Mouse (Mus musculus) CD8-positive naive resting alpha-beta T cell, adult 2 months (primary cell): Measurements from ENCODE around the gene 4930452B06Rik.

ENCODE experiments used
- DNase-seq, 2 experiments: peaks; one replicate each; pipeline ENCODE4 v3.0.0; 2022; ENCODE audit warnings: low read depth in 2 of 2, low spot score in 2 of 2

Gene 4930452B06Rik

DNA sequence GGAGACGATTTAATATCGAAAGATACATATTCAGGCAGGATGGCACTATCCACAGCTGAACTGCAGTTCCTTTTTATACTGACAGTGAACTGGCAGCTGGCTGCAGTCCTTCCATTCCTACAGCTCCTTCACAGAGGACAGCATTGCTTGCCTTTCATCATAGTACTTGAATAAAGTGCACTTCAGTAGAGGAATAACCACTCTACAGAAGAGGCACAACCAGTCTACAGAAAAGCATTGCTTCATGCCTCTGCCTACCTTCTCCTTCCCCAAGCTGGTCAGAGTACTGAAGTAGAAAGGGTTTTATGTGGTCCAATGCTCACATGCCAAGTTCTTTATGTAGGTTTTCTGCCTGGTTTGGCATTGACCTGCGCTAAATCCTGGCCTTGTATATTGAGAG lies 130.0 kb downstream of the 4930452B06Rik start:
- DNase-seq = no peak

DNA sequence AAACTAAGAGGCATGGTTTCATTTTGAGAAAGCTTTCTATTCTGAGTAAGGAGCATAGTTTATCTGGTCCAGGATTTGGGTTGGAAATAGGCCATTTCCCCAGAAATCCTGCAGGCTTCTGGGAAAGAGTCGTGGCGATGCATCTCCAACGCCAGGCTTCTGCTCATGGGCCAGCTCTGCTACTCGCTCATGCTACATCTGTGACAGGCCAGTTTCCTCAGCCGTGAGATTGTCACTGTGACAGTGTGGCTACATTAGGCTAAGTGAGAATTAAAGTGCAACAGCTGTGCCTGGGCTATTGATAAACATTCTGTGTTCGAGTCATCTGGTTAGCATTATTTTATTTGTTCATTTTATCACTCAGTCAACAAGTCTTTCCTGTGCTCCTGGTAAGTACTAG lies 140.8 kb downstream of the 4930452B06Rik start:
- DNase-seq = no peak

DNA sequence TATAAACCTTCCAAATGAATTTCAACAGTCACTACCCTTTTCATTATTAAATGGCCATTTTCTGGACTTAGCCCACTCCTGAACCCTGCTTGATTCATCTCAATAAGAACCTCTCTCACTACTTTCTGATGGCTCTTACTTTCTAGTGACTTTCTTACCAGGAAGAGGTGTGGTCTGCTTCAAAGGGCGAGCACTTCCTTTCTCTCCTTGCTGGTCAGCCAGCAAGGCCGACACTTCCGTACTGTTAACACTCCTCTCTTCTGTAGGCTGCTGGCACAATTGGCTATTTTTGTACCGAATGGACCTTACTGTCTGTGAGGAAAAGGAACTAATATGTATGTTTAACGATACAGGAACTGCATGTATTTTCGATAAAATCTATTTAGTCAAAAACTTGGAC lies 148.4 kb downstream of the 4930452B06Rik start:
- DNase-seq = no peak

DNA sequence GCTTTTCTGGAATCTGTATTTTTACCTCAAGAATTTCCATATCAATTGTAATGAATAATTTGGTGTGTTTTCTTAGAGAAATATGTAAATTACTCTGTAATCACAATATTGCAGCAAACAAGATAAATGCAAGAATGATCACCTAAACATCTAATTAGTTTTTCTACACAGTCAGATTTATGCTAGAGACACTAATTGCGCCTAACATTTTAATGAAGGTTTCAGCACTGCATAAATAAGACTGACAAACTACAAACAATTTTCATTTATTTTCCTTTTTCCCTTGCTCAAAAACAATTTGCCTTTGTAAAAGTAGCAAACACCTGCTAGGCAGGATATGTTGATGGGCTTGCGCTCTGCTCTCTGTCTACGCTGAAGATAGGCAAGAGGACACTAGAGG lies 152.0 kb downstream of the 4930452B06Rik start:
- no peak for DNase-seq

DNA sequence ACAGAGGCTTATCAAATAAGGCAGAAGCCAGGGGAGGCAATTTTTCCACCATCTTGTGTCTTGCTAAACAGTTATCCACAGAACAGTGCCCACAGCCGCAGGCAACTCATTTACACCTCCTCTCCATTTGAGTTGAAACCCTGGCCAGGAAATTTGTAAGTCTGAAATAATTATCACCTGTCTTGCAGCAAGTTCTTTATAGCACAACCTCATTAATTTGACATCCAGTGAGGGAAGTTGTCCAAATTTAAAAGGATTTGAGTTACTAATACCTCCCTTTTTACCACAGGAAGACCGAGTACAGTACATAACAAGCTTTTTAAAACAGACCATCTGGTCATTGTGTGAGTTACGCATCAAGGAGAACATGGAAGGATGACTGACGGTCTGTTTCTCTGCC lies 154.8 kb downstream of the 4930452B06Rik start:
- DNase-seq = no peak

DNA sequence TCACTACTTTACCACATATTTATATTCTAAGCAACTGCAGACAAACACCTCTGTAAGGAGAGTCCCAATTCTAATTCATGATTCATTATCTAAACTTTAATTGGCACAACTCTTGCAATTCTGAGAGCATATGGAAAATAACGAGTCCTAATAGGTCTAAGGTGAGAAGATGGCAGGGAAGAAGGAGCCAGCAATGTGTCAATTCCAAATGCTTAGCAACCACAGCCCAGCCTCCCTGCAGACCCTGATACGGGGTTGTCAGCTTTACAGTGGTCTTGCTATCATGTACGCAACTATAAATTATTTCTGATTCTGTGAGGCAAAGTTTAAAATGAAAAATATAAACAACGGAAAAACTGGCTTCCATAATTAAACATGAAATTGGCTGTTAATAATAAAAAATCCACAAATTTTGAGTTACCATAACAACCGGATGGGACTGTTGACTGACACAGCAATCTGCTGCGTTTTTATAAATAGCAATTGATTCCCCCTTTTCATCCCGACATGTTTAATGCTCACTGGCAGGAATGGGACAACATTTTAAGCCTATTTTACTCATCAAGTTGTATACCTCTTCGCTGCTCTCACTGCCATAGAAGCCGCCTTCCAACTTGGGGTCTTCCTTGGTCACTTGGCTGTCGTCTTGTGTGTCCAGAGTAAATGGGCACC lies 155.6 kb downstream of the 4930452B06Rik start:
- no peak for DNase-seq

DNA sequence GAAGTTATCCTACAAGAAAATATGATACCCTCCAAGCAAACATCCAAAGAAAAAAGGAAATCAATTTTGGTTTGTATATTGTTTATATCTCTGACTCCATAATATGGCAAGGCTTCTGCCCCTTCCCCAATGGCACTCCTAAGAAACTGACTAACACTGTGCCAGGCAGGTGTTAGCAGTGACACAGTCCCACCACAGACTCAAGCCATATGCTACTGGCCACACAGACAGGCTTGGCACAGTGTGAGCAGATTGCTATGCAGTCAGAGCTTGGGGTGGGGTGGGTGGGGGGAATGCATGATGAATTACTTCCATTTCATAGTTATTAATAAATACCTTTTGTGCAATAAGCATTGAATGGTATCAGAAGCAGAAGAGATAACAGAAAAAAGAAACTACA lies 157.4 kb downstream of the 4930452B06Rik start:
- no peak for DNase-seq

DNA sequence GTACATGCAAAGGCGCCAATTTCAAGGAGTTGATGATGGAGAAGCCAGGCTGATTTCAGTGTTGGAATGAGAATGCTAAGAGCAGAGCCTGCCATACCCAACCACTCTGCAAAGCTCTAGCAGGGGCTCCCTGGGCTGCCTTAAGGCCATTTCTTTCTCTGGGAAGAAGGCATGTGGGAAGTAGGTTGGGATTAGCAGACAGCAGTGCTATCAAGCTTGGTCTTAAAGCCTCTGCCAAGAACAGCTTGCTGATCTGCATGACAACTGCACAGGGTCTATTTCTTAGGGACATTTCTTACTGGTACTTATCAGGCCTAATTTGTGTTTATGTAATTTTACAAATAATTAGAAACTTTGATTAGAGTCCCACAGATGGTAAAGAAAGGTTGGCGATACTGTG lies 161.8 kb downstream of the 4930452B06Rik start:
- DNase-seq = no peak

DNA sequence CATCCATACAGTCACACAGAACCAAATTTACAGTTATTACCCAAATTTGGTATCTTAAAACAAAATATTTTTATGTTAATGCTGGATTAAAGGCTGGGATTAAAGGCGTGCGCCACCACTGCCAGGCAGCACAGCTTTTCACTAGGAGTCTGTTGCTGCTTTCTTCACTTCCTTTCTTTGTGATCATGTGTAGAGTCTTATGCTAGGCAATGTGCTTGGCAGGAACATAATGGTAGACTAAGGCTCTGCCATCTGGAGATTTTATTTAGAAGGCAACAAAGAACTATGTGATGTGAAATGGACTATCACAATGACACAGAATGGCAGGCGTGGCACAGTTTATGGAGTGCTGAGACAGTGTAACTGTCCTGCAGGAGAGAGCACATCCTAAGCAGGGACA lies 162.7 kb downstream of the 4930452B06Rik start:
- DNase-seq = no peak

DNA sequence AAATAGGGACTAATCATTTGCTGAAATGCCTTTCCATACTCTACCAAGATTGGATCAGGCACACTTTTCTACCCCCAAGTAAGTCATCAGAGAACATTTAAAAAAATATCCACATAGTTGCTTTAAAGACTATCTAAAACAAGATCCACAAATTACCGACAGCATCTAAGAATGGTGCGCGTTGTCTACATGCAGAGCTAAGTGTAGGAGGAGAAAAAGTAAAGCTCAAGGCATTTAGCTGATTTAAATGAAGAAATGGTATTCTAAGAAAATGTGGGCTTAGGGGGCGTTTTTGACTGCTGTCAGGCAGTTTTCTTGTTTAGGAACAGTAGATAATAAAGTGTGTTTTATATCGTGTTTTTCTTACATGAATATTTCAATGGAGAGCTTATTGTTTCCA lies 163.5 kb downstream of the 4930452B06Rik start:
- no peak for DNase-seq

DNA sequence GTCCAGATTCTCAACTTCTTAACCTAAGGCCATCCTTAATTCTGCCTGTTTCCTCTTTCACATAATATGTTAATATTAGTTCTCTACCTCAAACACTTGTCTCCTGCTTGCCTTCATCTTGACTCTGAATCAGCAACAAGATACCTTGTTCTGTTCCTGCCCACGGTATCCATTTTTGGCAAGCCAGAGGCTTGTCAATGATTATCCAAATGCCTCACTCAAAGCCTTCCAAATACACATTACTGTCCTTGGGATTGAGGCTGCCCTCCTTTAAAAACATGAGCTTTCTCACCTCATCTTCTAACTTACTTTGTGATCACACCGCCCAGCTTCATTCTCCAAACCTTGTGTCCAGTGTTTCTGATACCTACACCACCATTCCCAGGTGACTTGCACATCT lies 170.3 kb downstream of the 4930452B06Rik start:
- DNase-seq = no peak

DNA sequence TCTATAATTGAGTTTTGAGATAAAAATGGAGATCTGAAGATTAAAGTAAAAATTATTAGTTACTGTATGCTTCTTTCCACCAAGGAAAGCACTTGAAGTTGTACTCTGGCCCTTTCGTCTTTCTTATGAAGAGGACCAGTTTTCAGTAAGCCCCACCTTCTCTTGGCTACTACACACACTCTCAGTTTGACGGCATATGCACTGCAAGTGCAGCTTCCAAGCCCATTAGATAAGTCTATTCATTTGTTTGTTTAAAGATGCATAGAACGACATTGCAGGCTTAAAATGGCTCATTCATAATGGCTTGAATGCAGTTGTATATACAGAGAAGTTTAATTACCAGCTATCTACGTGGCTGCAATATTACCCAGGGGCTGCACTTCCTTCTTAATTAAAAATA lies 171.1 kb downstream of the 4930452B06Rik start:
- no peak for DNase-seq

DNA sequence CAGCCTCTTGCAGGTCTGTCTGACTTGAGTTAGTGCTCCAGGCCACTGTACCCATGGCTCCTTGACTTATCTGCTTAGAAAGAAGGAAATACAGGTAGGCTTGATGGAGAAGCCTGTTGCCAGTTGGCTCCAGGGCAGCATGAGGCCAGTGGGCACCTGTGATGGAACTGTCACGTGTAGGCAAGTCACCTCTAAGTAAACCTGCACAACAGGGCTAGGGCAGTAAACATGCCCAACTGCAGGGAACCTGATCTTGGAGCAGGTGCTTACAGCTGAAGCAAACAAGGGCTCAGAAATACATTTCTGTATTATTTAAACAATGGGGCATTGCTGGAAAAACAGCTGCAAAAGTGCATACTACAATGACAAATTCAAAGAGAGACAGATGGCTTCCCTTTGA lies 171.8 kb downstream of the 4930452B06Rik start:
- no peak for DNase-seq

DNA sequence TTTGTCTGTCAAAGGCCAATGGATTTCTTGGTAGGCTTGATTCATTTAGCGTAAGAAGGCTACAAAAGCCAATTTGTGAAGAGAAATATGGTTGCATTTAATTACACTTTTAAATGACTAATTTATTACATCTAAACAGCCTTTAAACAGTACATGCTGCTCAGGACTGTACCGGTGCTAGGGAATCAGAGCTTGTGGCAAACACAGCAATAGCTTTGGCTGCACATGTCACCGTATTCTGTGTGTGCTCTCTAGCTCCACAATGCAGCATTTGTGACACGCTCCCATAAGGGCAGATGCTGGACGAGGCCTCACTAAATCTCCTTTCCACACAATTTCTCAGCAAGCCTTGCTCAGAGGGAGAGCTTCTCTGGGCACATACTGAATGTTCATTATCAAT lies 187.9 kb downstream of the 4930452B06Rik start:
- DNase-seq = no peak

DNA sequence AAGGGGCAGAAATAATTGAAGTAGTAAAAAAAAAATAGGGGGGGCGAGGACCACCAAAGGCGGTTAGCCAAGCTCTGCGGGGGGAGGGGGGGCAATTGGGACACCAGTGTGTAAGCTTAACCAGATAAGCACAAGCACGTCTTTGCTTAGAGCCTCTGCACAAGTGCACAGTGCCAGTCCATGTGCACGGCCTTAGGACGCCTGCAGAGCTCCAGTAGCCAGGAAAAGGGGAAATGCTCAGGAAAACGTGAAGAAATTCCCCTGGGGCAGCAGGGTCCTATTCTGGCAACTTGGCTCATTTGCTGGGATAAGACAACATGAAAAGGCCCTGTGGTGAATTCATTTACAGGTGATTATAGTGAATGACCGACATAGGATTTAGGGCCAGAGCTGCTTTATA lies 188.7 kb downstream of the 4930452B06Rik start:
- DNase-seq = no peak

DNA sequence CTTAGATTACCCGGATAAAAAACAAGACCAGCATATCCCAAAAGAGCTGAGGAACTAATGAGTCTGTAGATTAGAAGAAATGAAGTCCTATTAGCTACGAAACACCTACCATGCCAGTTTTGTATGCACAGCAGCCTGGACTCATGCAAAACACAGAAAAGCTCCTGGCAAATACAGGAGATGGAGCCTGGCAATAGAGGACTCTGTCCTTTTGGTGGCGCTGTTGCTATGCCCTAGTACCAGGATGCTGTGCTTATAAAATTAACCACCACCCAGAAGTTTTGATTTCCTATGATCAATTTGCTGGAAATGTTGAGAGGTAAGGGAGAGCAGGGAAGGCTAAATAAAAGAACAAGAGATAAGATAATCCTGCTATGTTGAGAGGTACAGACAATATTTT lies 189.4 kb downstream of the 4930452B06Rik start:
- no peak for DNase-seq

DNA sequence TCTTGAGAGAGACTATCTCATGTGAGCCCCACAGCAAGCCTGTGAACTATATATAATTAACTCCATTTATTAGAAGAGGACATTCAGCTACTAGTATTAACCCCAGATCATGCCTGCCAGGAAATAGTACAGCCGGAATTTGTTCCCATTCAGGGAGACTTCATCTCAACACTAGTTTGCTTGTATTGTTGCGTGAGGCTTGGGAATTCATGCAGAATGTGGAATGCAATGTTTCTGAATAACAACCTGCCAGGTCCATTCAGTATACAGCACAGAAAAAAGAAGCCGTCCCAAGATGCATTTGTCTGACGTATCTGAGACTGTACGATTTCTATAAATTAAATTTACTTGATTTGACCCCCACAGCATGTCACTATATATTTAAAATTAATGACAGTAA lies 190.2 kb downstream of the 4930452B06Rik start:
- no peak for DNase-seq

DNA sequence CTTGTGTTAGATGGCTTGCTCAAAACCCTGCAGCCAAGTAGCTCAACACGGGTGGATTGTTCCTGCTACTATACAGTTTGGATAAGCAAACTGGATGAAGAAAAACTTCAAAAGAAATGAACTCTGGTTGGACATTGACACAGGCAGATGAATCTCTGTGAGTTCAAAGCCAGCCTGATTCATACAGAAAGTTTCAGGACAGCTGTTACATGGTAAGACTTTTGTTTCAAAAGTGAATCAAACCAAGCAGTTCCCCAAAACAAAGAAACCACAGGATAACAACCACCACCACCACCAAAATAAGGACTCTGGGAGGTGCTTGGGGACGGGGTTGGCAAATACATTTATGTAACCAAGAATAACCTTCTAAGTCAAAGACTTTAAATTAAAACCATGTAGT lies 193.2 kb downstream of the 4930452B06Rik start:
- DNase-seq = no peak

DNA sequence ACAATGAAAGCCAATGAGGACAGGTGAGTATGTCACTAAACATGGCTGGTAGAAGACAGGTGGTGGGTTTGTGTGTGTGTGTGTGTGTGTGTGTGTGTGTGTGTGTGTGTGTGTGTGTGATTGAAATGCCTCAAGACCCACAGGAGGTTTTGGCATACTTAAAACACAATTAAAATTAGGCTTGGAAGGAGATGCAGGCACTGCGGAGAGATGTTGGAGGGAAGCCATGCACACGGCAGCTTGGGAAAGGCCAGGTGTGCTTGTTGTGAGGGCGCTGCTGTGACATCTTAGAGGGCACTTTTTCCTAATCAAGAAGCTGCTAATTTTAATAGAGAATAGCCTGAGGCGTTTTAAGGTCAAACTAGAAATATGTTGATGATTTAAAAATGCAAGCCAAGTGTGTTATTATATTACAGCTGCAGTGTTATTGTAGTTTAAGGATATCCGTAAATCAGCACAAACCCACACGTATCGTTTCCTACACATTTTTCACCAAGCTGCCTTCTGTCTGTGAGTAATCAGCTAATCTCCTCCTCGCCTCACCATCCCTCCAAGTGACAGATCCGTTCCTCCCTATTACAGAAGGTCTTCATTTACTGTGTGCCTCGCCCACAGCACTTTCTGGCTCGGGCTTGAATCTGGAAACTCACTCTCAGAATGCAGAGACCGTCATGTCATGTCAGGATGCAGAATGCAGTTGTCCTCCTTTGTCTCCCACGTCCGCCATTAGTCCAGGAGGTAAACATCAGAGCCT lies 201.5 kb downstream of the 4930452B06Rik start:
- DNase-seq = no peak

DNA sequence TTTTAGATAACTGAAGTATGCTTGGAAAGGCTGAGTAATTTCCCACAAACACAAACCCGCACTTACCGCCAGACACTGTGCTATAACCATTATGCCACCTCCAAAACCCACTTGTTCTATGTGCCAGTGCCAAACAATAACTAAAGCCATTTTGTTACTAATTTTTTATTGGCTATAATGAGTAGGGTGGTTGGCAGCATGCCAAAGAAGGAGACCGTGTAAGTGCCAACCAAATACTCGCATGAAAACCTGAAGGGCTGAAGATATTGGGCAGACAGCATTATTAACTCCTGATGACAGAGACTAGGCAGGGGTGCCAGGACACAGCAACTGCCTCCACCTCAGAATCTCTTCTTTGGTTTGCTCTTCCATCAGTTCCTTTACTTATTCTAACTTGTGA lies 203.1 kb downstream of the 4930452B06Rik start:
- DNase-seq = no peak

DNA sequence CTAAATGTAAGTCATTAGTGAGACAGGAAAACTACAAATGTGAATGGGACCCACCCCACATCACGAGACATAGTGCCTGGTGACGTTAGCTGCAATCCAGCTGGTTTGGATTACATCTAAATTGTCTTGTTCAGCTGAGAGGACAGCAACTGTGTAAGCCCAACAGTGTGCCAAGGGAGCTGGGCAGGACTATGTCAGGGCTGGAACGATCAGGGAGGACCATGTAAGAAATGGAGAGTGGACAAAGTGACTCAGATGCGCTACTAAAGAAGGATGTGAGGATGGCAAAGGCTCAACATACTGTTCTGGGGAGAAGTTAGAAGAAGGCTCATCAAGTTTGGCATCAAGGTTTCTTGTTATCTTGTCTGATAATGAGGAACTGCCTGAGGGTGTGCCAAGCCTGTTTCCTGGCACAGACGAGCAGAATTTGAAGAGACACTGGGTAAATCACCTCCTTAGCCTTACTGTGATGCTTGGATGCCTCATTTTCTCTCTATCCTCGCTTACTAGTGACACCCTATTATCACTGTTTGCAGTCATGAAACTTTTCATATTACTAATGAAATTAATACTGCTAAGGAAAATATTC lies 203.6 kb downstream of the 4930452B06Rik start:
- DNase-seq = no peak
